Mouse (Mus musculus) megakaryocyte-erythroid progenitor cell, adult 5-6 weeks (primary cell): ENCODE results near the gene Ppfia1. TPM values are rescaled to one million over a fixed set of nuclear protein-coding genes. Genes with fewer than 3 reads are reported as not detected.
A peak's percentile ranks its signal among the peaks of the same experiment; 100 is the strongest.

Experiments
- ATAC-seq: replicated peaks from 2 replicates; pipeline ENCODE4 v1.8.0; 2016; ENCODE audit warnings: mild to moderate bottlenecking, inconsistent platforms; ENCODE audit not compliant: severe bottlenecking, poor library complexity, low FRiP score, low TSS enrichment
- total RNA-seq, 2 experiments: library from RNA; stranded (forward) in 1 of 2; stranded (reverse) in 1 of 2; fragments of 200-1000, 215-1000 nt in 1 of 2; fragments of >200 nt in 1 of 2; fragmentation: Nextera tagmentation in 1 of 2; gene quantifications; 2 replicates each; pipeline ENCODE4 v1.2.3; 2014 to 2017

Gene Ppfia1
- total RNA-seq, 2 experiments from 2014 or later = 98.4 to 106 TPM

DNA sequence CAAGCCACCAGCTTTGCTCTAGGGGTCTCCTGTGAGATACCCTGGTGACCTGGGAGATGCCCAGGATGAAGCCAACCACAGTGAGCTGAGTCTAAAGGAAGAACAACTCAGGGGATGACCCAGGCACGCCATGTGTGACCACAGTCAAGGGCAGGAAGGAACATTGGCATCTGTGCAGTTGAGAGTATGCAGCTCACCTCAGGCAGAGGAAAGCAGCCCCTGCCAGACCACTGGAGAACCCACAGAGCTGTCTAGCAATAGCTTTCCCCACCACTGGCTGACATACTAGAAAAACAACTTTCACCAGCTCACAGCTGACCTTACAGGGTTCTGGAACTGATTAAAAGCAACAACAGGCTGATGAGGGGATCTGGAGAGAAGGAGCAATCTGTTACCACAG is 105.3 kb downstream of the Ppfia1 start:
- ATAC-seq = no peak

DNA sequence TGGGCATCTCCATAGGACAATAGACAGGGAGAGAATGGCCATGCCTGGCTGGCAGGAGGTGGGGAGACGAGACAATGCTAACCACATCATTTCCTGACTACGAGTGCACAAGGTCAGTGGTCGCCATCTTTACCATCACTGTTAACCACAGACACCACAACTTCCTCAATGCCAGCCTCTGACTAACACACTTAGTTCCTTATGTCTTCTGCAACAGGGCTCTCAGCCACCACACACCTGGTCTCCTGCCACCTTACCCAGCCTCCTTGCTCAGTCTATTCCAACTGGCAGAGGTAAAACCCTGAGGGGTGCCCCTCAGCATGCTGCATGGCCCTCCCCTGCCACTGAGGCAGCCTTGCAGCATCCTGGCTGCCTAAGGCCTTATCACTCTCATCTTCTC is 106.4 kb downstream of the Ppfia1 start:
- ATAC-seq = peak; percentile 42; the same call in 1 of the 2 replicates

DNA sequence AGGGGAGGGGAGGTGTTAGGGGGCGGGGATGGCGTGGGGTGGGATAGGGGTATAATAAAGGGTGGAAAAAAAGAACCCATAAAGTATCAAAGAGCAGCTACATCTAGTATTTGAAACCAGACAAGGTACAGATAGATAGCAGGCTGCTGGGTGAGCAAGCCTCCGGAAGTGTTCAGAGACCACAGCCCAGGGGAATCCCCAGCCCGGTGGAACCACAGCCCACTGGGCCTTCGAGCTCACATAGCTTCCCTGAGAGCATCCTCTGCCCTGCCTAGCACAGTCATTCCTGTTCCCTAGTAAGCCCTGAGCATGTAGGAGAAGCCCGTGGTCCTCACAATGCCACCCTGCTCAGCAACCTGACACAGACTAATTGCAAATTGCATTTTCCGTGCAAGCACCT is 108.7 kb downstream of the Ppfia1 start:
- no peak for ATAC-seq

DNA sequence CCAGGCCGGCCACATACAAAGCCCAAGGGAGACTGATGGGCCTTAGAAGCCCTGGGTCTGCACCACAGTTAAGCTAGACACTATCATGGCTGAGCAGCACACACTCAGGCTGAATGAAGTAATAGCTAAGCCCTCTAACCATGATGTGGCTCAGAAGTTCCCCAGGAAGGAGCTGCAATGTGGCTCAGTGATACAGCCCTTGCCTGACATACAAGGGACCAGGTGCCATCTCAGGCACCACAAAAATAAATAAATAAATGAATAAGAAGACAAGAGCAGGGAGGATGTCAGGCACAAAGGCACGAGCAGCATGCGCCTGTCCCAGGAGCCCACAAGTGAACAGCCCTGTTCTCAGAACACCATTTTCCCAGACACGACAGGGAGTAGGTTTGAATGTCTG is 111.6 kb downstream of the Ppfia1 start:
- ATAC-seq = no peak

DNA sequence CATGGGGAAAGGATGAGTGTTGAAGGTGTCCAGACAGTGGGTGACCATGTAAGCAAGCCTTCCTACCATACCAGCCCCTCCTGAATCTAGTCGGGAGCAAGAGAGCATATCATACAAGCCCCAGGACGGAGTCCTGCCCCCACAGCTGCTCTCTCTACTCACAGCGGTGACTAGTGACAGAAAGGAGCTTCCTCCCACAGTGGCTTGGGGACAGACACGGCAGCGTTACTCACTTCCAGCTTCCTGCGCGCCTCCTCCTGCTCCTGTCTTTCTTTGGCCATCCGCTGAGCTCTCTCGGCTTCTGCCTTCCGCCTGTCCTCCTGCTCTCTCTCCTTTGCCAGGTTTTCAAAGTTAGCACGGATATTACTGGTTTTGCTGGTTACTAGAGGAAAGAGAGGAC is 112.1 kb downstream of the Ppfia1 start:
- ATAC-seq = no peak

DNA sequence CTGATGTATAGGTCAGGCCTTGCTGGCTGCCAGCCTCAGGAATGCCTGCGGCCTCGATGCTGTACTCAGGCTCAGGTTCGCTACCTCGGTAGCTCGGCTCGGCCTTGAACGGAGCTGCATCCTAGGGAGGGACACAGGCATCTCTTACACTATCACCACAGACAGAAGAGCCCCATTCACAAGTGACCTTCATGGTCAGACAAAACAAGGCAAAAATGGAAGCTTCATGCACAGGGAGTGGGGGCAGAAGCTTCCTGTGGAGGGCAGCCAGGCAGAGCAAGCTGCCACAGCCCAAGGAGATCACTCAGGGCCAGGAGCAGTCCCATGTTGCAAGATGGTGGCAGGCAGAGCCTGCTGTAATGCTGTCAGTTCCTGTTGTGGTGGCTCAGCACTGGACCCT is 114.7 kb downstream of the Ppfia1 start:
- ATAC-seq = no peak

DNA sequence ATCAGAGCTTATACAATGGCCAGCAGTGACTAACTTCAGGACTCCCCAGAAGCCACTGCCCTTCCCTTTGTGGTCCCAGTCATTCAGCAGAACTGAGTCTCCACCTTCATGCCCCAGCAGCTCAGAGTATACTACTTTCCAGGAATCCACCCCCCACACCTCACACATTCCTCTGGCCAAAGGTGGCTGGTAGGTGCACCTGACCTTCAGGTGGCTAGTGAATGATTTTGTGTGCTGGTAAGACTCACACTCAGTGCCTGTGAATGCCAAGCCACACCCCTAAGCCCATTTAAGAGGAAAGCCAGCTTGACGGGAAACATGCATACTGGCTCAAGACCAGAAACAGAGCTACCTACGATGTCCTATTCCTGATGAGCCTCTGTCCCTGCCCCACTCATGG is 120.6 kb downstream of the Ppfia1 start:
- ATAC-seq = no peak

DNA sequence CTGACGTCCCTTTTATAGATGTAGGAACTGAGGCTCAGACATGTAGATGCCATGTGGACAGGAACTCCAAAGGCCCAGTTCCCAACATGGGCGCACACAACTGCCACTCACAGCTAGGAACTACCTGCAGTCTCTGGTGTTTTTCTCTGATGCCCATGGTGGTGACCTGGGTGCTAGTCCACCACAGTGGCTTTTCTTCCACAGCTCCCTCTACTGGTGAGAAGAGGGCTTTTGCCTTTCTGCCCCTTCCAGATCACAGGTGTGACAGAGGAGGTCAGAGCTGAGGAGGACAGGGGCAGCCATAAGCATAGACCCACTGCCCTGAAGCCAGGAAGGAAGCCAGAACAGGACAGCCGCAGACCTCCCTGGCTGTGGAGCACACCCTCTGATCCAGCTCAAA is 126.1 kb downstream of the Ppfia1 start:
- ATAC-seq = peak; percentile 67

Other genes starting within 250 kb of the Ppfia1 start
- 23.5 and 23.7 TPM in 2 replicates for gene Cttn, start 82.7 kb downstream of the Ppfia1 start, total RNA-seq (2014; fragmentation: Nextera tagmentation)
- gene Cttn, start 82.7 kb downstream of the Ppfia1 start, total RNA-seq (2017) = 34.7 and 42.2 TPM in 2 replicates
- 10.1 and 10.5 TPM in 2 replicates for gene Fadd, start 28.7 kb upstream of the Ppfia1 start, total RNA-seq (2014; fragmentation: Nextera tagmentation)
- 5.3 and 9.2 TPM in 2 replicates for gene Fadd, start 28.7 kb upstream of the Ppfia1 start, total RNA-seq (2017)
- 1.4 TPM in 1 of 2 replicates, not detected in the other for gene Ano1, start 198.2 kb upstream of the Ppfia1 start, total RNA-seq (2014; fragmentation: Nextera tagmentation)
- not detected in 2 replicates for gene Ano1, start 198.2 kb upstream of the Ppfia1 start, total RNA-seq (2017)